Mouse (Mus musculus): ENCODE data around the gene H2-M10.3.
"Not testable (repeated sequence)": the region's sequence is repeated elsewhere in the genome, so short reads cannot be mapped to it uniquely, and the experiment has no call there.

H2-M10.3 gene

DNA sequence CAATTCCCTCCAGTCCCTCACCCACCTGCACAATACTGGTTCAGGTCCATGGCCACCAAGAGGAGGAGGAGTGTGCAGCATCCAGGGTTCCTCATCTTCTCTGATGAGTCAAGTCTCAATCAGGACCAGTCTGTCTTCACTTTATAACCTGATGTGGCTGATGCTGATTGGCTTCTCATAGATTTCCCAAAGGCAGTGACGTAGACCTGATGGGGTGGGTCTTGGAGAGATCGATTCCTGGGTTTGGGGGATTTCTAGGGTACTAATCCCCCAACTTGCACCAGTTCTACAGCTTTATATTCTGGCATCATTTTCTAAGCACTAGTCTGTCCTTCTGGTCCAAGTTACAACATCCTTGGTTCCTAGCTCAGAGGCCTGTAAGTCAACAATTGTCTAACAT is at the start of gene H2-M10.3:
Gene H2-M10.3 (minus strand): TSS at position 101 of the 400 bp plus-strand sequence.
- not testable (repeated sequence) for DNase-seq (ENCODE audit: low spot score)

- DNase-seq (ENCODE audit: low spot score), result no peak
Measured at GRCm38 (mm10) chr17:36417416-36417815, 49.2 kb upstream of the H2-M10.3 start.

DNA sequence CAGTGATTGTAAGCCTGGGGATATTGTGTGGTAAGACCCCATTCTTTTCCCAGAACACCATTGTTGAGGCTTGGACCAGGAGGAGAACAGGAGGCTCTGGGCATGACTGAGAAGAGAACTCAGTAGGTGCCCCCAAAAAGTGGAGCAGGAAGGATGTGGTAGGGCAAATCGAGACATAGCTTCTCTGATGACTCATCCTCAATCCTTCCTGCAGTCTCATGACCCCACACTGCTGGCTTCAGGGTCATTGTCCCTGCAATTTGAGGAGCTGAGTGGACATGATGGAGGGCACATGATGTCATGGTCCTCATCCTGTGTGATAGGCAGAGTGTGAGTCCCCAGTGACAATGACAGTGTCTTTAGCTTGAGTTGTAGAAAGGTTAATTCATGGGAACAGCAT is 47.2 kb upstream of the H2-M10.3 start:
- DNase-seq (ENCODE audit: low spot score), result no peak

- no peak for DNase-seq (ENCODE audit: low spot score)
Measured at GRCm38 (mm10) chr17:36414361-36414760, 46.1 kb upstream of the H2-M10.3 start.

- DNase-seq (ENCODE audit: low spot score), result no peak
Measured at GRCm38 (mm10) chr17:36389907-36390306, 21.7 kb upstream of the H2-M10.3 start.

- DNase-seq (ENCODE audit: low spot score), result not testable (repeated sequence)
Measured at GRCm38 (mm10) chr17:36362404-36362803, 5.8 kb downstream of the H2-M10.3 start.

DNA sequence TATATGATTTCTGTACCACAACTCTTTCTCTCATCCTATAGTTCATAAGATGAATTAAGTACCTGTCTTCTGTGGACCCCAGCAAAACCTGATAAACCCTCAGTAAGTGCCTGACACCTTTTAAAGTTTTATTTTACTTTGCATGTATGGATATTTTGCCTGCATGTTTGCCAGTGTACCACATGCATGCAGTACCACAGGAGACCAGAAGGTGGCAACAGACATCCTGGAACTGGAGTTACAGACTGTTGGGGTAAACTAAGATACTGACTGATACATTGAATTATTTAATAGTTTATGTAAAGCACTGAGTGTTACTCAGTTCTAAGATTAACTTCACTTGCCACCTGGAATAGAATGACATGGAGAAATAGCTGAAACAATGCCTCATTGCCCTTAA is 10.7 kb downstream of the H2-M10.3 start:
- not testable (repeated sequence) for DNase-seq (ENCODE audit: low spot score)

GRCm38 (mm10) chr17:36355763-36356162 is 12.5 kb downstream of the H2-M10.3 start:
- no peak for DNase-seq (ENCODE audit: low spot score)

DNA sequence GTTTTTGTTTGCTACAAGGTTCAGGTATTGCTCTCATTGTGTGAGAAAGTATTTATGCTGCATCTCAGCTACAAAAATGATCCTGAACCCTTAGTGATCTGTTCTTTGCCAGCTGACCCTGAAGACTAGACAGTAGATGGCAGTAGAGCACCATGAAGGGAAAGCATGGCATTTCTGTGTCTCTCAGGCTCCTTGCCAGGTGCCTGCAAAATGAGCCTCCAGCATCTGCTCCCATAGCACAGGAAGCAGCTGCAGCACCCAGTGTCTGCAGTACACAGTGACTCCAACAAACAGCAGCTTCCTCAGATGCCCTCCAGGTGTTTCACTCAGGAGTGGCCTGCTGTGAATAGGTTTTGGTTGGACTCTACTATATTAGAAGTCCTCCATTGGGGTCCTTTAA is 12.9 kb downstream of the H2-M10.3 start:
- not testable (repeated sequence) for DNase-seq (ENCODE audit: low spot score)

DNA sequence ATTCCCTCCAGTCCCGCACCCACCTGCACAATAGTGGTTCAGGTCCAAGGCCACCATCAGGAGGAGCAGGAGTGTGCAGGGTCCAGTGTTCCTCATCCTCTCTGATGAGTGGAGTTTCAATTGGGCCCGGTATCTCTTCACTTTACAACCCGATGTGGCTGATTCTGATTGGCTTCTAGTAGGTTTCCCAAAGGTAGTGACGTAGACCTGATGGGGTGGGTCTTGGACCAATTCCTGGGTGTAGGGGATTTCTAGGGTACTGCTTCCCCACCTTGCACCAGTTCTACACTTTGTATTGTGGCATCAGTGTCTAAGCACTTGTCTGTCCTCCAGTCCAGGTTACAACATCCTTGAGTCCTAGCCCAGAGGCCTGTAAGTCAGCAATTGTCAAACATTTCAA is 42.2 kb downstream of the H2-M10.3 start, which contains the start of gene H2-M10.1:
Gene H2-M10.1 (minus strand): TSS at position 101 of the 400 bp plus-strand sequence.
- DNase-seq (ENCODE audit: low spot score), result no peak

DNA sequence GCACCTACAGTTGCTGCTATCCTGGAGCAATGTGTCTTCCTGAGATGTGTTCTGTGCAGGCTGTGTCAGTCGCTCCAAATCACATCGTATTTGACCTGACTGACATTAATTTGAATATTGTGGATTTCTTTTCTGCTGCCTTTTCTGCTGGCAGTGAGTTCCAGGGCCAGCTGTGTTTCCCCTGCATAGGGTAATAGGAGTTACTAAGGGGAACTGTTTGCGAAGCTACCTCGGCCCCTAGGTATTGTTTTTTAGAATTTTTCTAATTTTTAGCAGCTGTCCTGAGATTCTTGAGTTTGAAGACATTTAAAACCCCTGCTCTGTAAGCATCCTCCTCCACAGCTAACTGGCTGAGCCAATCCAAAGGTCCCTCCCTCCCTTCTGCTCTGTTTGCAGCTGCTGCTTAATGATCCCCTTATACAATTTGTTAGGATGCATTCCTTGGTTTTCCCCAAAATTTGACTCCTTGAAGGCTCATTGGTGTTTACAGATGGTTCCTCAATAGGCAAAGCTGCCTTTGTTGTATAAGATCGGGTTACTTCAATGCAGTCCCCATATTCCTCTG is 52.4 kb downstream of the H2-M10.3 start:
- DNase-seq (ENCODE audit: low spot score), result no peak

DNA sequence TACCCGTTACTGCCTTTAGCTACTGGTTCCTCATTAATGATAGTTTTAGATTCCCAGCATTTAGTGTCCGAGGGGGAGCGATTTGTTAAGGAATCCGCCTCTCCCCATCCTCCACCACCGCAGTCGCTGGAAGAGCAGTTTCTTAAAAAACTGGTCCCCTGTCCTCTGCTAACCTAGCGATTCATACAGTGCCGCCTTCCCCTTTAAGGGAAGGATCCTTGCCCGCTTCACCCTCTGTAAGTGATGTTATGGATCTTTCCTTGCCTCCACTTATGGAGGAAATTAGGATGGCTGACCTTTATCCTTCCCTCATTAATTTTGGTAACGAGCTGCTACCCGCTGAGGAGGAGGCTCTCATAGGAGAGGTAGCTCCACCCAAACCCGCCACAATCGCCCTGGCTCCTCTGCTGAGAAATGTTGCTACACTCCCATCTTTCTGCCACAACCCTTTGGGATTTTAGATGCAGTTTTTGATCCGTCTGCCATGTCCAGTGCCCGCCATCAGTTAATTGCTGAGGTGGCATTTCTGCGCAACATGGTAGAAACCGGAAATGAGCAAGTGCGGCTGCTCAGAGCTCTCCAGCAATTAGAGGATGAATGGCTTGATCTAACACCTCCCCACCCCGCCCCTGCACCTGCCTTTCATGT is 53.1 kb downstream of the H2-M10.3 start:
- DNase-seq (ENCODE audit: low spot score), result no peak

Data from urinary bladder, postnatal 10 days (tissue).